7 mouse cellular contexts compared by ENCODE assay signal in the genomic region with DNA sequence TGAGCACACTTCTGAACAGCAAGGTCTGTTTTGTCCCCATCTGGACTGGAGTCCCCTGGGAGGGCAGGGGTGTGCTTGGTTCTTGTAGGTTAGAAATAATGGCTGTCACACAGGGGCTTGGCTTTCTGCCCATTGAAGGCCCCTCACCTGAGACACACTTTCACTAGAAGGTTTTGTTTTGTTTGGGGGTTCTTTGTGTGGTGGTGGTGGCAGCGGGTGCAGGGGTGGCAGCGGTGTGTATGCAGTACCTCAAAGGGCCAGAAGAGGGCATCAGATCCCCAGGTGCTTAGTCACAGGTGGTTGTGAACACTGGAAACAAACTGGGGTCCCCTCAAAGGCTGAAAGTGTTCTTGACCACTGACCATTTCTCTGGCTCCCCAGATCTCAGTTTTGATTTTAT. TPM values are rescaled to one million over a fixed set of nuclear protein-coding genes. Genes with fewer than 3 reads are reported as not detected.
DNase-seq lines count a peak whose midpoint lies in the region; ATAC-seq lines count a peak whose summit lies in the region.

No protein-coding gene starts in this region.

- peak; percentile 52 for DNase-seq in kidney, postnatal 10 days
- DNase-seq in kidney, postnatal 14 days, result no peak
- peak; percentile 49 for DNase-seq in ES-CJ7 (ENCODE audit: low read depth, low spot score)
- peak; percentile 43 for DNase-seq in brain, adult 2 months (ENCODE audit: low read depth, low spot score)
- no peak for DNase-seq in right cerebral cortex, postnatal 4 days
- no peak for DNase-seq in Muller cell, postnatal 12 days (ENCODE audit: inconsistent ontology term)

- ATAC-seq in megakaryocyte-erythroid progenitor cell, adult 5-6 weeks (replicated peaks; ENCODE audit: low FRiP score, low TSS enrichment, poor library complexity, severe bottlenecking), result peak; percentile 56

RNA-seq across cellular contexts. Expression of gene Rgl3, which starts 11.3 kb away (rescaled TPM):
- total RNA-seq in megakaryocyte-erythroid progenitor cell, adult 5-6 weeks (2014; fragmentation: Nextera tagmentation), result not detected in 2 replicates
- not detected in 2 replicates for total RNA-seq in megakaryocyte-erythroid progenitor cell, adult 5-6 weeks (2017)

RNA-seq across cellular contexts. Expression of gene Epor, which starts 14.7 kb away (rescaled TPM):
- 109 and 131 TPM in 2 replicates for total RNA-seq in megakaryocyte-erythroid progenitor cell, adult 5-6 weeks (2014; fragmentation: Nextera tagmentation)
- 35.2 and 48.6 TPM in 2 replicates for total RNA-seq in megakaryocyte-erythroid progenitor cell, adult 5-6 weeks (2017)

RNA-seq across cellular contexts. Expression of gene Swsap1, which starts 22.4 kb away (rescaled TPM):
- total RNA-seq in megakaryocyte-erythroid progenitor cell, adult 5-6 weeks (2014; fragmentation: Nextera tagmentation), result 4.1 and 9.1 TPM in 2 replicates
- 1.2 and 4.8 TPM in 2 replicates for total RNA-seq in megakaryocyte-erythroid progenitor cell, adult 5-6 weeks (2017)

RNA-seq across cellular contexts. Expression of gene Ccdc151, which starts 24.5 kb away (rescaled TPM):
- 1.2 TPM in 1 of 2 replicates, not detected in the other for total RNA-seq in megakaryocyte-erythroid progenitor cell, adult 5-6 weeks (2014; fragmentation: Nextera tagmentation)
- total RNA-seq in megakaryocyte-erythroid progenitor cell, adult 5-6 weeks (2017), result not detected in 2 replicates

RNA-seq across cellular contexts. Expression of gene Prkcsh, which starts 24.6 kb away (rescaled TPM):
- total RNA-seq in megakaryocyte-erythroid progenitor cell, adult 5-6 weeks (2014; fragmentation: Nextera tagmentation), result 45.7 and 56.7 TPM in 2 replicates
- total RNA-seq in megakaryocyte-erythroid progenitor cell, adult 5-6 weeks (2017), result 102 and 107 TPM in 2 replicates

Comparison
In these comparisons a context has a peak if more than half of its experiments do, and no peak if none do; other contexts are left out.
1. DNase-seq: peak in kidney, postnatal 10 days (single experiment), ES-CJ7 (single experiment) and brain, adult 2 months (single experiment); none in kidney, postnatal 14 days (single experiment), right cerebral cortex, postnatal 4 days (single experiment) and Muller cell, postnatal 12 days (single experiment).